Mouse (Mus musculus) embryonic fibroblast, embryonic 13.5 days (primary cell): ENCODE results near the gene Camk2d.

Source experiments
- CTCF ChIP-seq: IDR thresholded peaks from 2 replicates; pipeline ENCODE4 v1.5.1; 2011; ENCODE audit warnings: mild to moderate bottlenecking, control low read depth, low read length, moderate library complexity, borderline replicate concordance; ENCODE audit not compliant: insufficient read depth
- POLR2A ChIP-seq: IDR thresholded peaks from 2 replicates; pipeline ENCODE4 v1.6.1; 2011; ENCODE audit warnings: low read depth, mild to moderate bottlenecking, control low read depth, low read length, moderate library complexity

- TF ChIP-seq POLR2A (no peak), CTCF (no peak)
Measured at GRCm38 (mm10) chr3:126725647-126726046, 129.5 kb downstream of the Camk2d start.
